Mouse (Mus musculus): ENCODE results near the gene Cdc16.
A peak's percentile ranks its signal among the peaks of the same experiment; 100 is the strongest.
"Not testable (repeated sequence)": the region's sequence is repeated elsewhere in the genome, so short reads cannot be mapped to it uniquely, and the experiment has no call there.

Gene Cdc16

DNA sequence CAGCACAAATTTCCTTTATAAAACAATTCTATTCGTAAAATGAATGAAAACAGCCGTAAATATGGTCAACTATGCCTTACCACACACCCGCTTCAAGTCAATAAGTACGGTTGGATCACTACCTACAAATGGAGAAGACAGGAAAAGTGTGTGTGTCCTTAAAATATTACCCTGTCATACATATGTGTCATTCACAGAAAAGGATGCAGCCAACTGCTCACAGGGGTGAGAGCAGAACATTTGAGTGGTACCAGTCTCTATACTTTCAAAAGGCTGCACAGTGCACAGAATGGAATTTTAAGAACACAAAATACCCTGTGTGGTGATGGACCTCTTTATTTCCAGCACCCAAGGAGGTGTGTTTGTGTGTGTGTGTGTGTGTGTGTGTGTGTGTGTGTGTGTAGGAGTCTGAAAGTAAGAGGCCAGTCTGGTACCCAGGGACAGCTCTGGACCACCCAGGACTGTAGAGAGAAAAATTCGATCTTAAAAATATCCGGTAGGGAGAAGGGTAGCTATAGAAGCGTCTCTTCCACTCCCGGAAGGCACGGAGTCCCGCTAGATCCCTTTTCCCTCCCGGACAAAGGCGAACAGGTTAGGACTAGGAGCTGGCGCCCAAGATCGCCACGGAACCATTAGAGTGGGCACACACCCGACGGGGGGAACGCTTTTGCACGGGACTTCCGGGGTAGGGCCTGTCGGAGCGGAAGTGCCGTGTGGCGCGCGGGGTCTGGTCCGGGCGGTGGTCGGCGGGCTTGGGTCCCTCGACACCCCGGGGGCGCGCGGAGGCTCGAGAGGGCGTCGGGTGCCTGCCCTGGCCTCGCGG, at the start of gene Cdc16:
Cdc16 (plus strand) TSS at position 695 of the 823 bp plus-strand sequence.
- DNase-seq (ENCODE audit: low read depth, low spot score): peak; percentile 86

DNA sequence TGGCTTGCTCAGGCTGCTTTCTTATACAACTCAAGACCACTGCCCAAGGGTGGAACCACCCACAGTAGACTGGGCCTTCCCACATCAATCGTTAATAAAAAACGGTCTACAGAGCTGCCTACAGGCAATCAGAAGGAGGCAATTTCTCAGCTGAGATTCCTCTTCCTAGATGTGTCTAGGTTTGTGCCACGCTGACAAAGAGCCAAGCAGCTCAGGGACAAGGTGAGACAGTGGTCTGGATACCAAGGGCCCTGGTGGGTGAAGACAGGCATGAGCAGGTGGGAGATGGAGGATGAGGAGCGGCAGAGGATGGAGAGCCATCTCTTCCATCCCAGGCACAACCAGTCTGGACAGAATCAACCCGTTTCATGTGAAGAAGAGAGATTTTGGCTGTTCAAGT, 49.0 kb upstream of the Cdc16 start:
- no peak for DNase-seq (ENCODE audit: low read depth, low spot score)

DNA sequence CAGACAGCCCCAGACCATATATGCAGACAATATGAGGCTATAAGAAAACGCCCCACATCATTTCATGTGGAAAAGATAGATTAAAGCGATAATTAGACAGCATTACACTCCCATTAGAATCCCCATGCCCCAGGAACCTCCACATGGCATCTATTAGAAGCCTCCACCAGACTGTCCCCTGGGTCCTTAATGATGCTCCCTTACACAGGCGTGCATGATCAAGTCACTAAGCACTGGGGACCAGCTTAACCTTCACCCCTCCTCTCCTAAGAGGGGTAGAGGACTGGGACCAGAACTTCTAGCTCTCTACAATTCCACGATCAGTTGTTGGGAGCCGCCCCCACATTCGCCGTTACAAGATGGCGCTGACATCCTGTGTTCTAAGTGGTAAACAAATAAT, 38.5 kb upstream of the Cdc16 start:
- no peak for DNase-seq (ENCODE audit: low read depth, low spot score)

DNA sequence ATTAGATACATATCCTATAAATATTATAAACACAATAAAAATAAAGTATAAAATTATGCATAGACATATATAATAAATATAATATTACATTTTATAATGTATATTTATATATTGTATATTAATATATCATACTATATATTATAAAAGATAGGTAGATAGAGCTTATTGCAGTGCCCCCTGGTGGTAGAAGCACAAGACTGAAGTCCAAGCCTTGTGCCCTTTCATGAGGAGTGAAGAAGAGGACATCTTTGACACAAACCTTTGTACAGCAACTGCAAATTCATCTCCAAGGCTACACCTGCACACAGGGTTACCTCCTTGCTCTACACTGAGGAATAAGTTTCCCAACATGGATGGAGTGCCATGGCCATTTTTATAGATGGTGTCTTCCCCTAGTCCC, 31.8 kb upstream of the Cdc16 start:
- peak; percentile 58 for DNase-seq (ENCODE audit: low read depth, low spot score)

DNA sequence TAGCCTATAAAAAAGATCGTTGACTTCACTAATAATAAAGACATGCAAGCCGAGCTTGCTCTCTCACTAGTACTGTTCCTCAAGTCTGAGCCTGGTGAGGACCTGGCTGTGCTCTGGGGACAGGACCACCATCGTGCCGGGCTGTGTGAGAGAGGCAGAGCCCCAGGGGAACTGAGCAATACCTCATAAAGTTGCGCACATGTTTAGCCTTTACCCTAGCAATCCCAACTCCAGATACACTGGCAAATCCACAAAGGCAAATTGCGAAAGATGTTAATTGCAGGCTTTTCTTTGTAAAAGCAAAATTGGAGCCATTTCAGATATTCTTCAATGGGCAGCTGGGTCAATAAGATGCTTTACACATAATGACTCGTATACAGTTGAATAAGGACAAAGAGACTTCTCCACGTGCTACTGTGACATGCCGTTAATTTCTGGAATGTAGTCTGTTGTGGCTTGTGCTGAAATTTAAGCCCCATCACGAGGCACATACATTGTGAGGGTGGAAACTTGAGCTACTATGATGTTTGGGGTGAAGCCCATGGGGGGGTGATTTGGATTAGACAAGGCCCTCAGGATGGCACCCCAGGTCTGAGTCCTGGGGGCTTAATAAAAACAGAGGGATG, 29.9 kb upstream of the Cdc16 start:
- no peak for DNase-seq (ENCODE audit: low read depth, low spot score)

DNA sequence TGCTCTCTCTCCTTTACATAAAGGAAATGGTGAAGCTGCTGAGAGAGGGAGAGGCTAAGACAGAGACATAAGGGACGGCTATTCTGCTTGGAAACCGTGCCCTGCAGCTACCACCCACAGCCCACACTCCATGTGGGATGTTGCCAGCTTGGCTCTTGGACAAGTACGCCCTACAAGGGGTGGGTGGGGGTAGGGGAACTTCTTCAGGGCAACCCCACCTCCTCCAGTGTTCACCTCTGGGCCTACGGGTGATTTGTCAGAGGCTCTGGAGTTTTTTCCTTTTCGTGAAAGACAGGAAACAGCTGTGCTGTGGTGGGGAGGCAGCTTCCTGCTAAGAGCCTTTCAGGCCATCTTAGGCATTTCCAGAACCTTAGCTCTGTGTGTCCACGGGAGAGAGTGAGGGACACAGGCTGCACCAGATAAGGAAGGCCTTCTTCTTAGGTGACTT, 17.1 kb upstream of the Cdc16 start:
- DNase-seq (ENCODE audit: low read depth, low spot score): peak; percentile 36

DNA sequence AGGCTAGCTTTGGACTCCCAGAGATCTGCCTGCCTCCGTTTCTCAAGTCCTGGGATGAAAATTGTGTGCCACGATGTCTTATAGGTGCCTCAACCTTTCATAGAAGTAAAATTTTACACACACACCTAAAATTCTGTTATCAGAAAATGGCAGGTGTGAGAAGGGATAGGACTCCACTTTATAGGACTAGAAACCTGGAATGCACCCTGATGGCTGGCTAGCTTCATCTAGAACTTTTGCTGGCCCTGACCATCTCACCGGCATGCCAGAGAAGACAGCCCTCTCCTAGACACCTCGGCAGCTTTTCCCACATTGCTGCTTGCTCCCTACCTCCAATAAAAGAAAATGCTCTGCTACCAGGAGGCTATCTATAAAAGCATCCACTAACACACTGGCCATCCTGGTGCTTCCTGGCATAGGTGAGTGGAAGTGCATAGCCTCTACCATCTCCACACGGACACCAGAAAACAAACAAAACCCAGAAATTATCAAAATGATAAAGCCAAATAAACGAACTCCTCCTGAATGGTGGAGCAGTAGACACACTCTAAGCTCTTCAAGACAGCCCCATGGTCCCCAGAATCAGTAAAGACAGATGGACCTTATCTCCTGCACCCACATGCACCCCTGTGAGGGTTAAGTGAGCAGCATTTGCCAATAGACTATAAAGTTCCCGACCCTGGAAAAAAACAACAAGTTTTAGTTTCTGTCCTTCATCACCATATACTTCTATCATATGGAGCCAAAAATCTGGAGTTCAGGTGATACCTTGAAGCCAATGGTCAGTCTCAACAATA, 16.5 kb upstream of the Cdc16 start:
- DNase-seq (ENCODE audit: low read depth, low spot score): no peak

DNA sequence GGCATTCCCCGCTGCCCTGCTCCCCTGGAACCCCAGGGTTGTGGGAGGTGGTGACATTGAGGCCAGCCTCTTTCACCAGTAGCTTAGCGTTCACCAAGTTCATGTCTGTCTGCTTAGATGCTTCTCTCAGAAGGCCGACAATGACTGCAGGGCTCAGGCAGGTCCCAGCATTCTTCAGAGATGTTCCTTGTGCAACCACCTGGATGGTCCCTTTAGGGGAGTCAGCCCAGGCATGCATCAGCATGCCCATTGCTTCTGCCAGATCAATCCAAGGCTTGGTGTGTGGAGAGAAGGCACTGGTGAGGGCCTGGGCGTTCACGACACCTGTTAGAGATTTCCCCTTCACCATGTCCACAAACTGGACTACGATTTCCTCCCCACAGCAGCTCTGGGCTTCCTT, 11.3 kb upstream of the Cdc16 start:
- DNase-seq (ENCODE audit: low read depth, low spot score): not testable (repeated sequence)

DNA sequence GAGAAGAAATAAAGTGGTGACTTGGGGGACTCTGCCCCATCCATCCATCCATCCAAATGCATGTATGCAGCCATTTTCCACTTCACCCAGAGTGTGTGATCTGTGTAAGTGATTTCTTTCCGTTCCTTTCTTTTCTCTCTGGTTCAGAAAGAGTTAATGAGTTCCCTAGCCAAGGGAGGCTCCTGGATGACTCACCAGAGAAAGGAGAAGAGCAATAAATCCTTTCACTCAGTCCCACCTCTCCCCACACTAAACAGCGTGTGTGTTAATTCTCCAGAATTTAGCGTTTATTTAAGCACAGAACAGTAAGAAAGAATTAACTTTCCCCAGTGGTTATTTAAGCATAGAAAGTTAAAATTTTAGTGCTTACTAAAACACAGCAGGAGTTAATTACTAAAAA, 9.8 kb upstream of the Cdc16 start:
- no peak for DNase-seq (ENCODE audit: low read depth, low spot score)

DNA sequence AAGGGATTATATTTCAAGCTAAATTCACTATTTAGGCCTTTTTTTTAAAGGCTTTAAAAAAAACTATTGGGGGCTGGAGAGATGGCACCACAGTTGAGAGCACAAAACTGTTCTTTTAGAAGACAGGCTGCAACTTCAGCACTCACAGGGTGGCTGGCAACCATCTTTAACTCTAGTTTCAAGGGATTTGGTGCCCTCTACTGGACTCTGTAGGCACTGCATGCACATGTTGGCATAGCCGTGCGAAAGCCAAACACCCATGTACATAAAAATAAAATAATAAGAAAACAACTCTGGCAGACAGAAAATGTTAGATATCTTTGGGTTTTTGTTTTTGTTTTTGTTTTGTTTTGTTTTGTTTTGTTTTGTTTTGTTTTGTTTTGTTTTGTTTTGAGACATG, 3.8 kb upstream of the Cdc16 start:
- DNase-seq (ENCODE audit: low read depth, low spot score): peak; percentile 78

DNA sequence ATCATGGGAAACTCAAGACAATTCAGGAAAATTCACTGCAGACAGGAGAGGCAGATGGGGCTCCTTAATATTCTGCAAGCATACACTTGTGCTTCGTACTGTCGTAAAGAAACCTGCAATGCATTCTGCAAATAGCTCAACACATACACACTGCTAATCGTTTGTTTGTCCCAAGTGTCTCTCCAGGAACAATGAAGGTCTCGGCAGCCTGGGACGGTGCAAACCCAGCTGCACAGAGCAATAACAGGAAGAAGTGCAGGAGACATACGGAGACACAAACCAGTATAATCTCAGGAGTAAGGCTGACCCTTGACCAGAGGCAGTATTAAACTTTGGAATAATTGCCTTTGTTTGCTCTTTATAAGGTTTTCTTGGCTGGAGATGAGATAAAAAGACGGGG, 996 bp upstream of the Cdc16 start:
- no peak for DNase-seq (ENCODE audit: low read depth, low spot score)

DNA sequence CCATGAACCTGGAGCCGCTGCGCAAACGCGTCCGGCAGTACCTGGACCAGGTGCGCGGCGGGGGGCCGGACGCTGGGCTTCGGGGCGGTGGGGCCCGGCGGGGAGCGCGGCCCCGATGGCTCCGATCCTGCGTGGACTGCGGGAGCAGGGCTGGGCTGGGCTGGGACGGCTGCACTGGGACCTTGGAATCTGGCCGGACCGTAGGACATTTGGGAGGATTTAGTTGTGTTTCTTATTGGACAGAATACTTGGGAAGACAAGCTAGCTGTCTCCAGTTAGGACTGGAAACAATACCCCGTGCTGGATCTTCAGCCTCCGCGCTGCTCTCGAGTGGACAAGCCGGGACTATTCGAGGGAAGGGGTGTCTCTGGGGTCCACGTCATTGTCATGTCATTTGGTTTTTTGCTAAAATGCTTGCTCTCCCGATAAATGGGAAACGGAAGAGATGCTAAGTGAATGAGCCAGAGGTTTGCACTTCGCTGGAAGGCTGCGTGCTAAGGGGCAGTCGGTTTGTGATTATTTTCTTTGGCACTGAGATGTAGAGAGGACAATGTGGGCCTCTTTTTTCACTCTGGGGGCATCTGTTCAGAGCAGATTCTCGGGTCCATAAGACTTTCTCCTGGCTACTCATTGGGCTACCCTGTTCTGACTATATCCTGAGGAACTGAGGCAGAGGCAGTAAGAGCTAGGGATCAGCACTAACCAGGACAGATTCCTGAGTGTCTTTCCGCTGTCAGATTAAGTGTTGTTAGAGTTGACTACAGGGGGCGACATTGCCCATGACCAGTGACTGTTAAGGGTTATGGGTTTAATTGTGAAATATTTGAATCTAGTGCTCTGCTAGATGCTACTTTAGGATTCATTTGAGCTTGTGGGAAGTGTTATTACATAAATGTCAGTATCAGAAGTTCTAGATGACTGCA, 590 bp downstream of the Cdc16 start:
- DNase-seq (ENCODE audit: low read depth, low spot score): peak; percentile 67

DNA sequence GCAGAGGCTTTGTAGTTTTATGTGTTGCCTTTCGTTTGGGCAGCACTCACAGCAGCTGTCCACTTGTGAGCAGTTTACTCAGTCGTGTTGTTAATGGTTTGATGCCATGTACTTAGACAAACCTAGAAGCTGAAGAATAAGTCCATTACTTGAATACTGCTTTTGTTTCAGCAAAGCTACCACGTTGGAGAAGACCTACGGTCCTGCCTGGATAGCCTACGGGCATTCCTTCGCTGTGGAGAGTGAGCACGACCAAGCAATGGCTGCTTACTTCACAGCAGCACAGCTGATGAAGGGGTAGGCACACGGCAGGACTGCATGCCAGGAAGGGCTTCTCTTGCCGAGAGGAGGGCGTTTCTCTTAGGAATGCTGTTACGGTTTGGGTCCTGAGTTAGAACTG, 11.7 kb downstream of the Cdc16 start:
- DNase-seq (ENCODE audit: low read depth, low spot score): no peak

DNA sequence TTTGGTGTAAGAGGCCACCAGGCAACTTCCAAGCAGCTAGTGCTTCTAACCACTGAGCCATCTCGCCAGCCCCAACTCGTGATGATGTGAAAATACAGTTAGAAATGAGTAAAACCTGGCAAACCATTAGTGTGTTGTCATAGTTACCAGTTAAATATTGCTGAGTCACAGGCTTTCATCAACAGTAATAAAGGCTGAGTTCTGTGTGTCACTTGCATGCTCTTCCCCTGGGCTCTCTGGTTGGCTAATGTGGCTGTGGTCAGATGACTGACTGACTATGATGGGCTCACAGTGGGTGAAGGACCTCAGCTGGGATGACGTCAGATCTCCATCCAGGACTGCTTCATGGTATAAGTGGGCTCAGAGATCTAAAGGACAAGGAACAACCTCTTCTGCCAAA, 23.1 kb downstream of the Cdc16 start:
- no peak for DNase-seq (ENCODE audit: low read depth, low spot score)

DNA sequence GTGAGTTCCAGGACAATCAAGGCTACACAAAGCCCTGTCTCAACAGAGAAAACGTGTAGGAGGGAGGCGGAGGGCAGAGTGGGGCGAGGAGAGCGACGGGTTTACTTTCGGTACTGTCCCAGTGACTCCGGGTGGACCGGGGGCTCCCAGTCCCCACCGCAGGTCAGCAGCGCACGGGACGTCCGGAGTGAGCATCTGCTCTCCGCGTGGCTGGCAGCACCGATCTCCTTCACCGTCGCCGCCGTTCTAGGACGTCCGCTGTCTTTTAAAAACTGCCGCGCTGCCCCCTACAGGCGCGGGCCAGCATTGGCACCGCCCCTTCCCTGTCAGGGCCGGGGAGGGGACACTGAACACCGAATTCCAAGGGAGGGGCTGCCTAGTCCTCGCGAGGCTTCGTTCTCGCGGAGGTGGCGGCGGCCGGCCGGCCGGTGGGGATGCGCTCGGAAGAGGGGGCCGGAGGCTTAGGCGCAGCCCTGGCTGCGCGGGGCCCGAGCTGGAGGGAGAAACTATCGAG, 27.8 kb downstream of the Cdc16 start, which contains the start of gene Upf3a:
Upf3a (plus strand) TSS at position 366 of the 514 bp plus-strand sequence.
- DNase-seq (ENCODE audit: low read depth, low spot score): peak; percentile 97

DNA sequence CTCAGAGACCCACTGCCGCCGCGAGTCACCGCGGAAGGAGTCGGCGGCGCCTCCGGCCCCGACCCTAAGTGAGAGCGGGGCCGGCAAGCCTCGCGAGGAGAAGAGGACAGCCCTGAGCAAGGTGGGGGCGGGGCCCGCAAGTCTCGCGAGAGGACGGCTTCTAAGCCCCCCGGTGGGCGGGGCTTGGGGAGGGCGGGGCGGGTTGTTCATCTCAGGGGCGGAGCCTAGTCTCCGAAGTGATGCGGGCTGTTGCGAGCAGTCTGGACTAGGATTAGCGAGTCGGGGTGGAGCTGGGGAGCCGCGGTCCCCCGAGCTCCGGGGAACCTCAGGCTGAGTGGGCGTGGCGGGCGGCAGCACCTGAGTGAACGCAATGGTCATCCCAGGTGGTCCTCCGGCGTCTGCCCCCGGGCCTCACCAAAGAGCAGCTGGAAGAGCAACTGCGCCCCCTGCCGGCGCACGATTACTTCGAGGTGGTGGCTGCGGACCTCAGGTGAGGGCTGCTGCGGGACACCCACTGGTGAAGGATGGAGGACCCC, 28.4 kb downstream of the Cdc16 start:
- peak; percentile 99 for DNase-seq (ENCODE audit: low read depth, low spot score)

DNA sequence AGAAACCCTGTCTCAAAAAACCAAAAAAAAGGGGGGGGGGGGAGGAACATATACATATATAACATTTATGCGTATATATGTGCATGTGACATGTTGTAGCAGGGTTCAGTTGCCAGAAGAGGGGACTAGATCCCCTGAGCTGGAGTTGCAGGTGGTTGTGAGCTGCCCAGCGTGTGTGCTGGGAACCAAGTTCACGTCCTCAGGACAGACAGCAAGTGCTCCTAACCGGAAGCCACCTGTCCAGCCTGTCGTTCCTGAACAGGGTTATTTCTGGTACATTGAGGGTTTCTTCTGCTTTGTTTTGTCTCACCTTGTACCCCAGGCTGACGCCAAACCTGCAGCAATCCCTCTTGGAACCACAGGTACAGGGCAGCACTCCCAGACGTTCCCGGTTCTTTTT, 32.1 kb downstream of the Cdc16 start:
- DNase-seq (ENCODE audit: low read depth, low spot score): no peak

DNA sequence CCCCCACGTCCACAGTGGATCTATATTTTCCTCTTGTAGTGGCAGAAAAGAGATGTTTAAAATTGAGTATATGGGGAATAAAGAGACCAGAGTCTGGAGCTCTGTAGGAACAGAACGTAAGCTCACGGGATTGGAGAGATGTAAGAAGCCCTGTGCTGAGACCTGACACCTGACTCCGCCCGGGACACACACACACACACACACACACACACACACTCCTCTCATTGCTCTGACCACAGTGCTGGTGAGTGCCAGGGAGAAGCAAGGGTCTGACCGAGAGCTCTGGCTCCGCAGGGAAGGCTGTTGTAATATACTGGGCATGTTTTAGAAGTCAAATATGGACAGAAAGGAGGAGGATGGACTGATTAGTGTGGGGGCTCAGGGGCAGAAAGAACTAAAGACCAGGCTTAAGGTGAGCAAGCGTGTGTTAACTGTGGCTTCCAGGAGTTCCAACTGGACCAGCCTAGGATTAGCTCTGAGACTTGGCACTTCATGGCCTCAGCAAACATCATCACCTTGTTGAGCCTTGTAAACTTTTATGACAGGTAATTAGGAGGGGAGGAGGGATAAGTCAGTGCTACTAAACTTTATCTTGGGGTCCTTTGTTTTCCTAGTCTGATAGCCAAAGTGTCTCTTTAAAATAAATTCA, 35.7 kb downstream of the Cdc16 start:
- DNase-seq (ENCODE audit: low read depth, low spot score): no peak

DNA sequence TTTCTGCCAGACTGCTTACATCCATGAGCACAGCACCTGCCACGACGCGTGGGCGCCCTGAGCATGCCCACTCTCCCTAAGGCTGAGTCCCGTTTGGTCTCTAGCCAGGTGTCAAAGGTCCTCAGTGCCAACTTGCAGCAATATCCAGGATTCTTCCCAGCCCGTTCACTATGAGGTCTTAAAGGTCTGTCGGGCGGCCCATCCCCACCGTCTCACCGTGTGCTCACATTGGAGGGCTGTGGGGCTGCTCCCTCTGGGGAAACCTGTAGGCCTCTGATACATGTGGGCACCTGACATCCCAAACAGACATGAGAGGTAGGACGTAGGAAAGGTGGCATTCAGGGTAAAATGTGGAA, 36.2 kb downstream of the Cdc16 start:
- no peak for DNase-seq (ENCODE audit: low read depth, low spot score)

DNA sequence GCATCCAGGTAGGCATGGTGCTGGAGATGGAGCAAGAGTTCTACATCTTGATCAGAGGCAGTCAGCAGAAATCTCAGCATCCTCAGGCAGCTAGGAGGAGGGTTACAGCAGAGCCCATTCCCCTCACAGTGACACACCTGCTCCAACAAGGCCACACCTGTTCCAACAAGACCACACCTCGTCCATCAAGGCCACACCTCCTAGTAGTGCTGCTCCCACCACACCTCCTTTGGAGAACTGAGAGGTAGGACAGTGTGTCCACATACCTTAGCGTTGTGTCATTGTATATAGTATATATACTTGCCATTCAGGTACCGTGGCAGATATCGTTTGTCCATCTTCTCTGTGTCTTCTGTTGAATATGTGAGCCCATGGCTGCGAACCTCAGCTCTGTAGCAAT, 40.2 kb downstream of the Cdc16 start:
- DNase-seq (ENCODE audit: low read depth, low spot score): no peak
